Mouse (Mus musculus) gastrocnemius, adult 18-20 months (tissue): ENCODE data around the gene Gm20503. TPM values are rescaled to one million over a fixed set of nuclear protein-coding genes. Genes with fewer than 3 reads are reported as not detected.

Source experiments
- DNase-seq: peaks from one replicate; pipeline ENCODE4 v3.0.0; 2021; ENCODE audit warnings: low spot score
- total RNA-seq, 2 experiments: library from RNA; stranded (reverse); gene quantifications; 2 replicates each; pipeline ENCODE4 v1.2.3; 2021

Gm20503 gene
- total RNA-seq, 2 experiments from 2014 or later, result not detected

DNA sequence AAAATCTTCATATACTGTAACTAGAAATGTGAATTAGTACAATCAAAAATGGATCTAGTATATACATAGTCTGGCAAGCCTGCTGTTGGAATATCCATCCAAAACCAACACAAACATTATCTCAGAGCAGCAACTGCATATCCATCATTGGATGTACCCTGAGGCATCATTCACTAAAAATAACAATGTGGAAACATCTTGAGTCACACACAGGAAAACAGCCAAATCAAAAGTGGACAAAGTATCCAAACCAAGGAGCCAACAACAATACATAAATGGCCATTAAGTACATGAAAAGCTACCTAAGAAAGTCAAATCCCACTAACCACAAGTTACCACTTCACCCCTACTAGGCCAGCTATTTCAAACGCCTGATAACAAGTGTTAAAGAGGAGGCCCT lies 86.4 kb downstream of the Gm20503 start:
- no peak for DNase-seq

Other genes starting within 250 kb of the Gm20503 start
- under 1 TPM in 1 of 2 experiments, not detected in 1; 0.21 TPM for gene Olfr267, start 215.5 kb upstream of the Gm20503 start, total RNA-seq
- 100 to 1,000 TPM; 263 to 302 TPM for gene Ecpas, start 90.5 kb upstream of the Gm20503 start, total RNA-seq
- gene Zkscan16, start 59.6 kb upstream of the Gm20503 start, total RNA-seq, result not detected
- under 1 TPM; 0.80 to 0.90 TPM for gene Ptgr1, start 16.1 kb upstream of the Gm20503 start, total RNA-seq
- 10 to 100 TPM in 1 of 2 experiments, 1 to 10 TPM in 1; 9.3 to 12.1 TPM for gene Dnajc25, start 8.1 kb upstream of the Gm20503 start, total RNA-seq
- 1 to 10 TPM; 5.0 to 6.0 TPM for gene Gng10, start 31.9 kb downstream of the Gm20503 start, total RNA-seq
- not detected for gene AI481877, start 135.8 kb downstream of the Gm20503 start, total RNA-seq
- gene Ugcg, start 186.0 kb downstream of the Gm20503 start, total RNA-seq, result 1 to 10 TPM; 5.5 to 6.2 TPM